Mouse (Mus musculus): ENCODE measurements around the gene Defb45.

GRCm38 (mm10) chr2:152573484-152573883 lies 25.7 kb downstream of the Defb45 start:
- TF ChIP-seq CTCF (conservative IDR thresholded peaks at IDR 0.05; ENCODE audit: low read length) (no peak), POU5F1 (IDR thresholded peaks at IDR 0.05; ENCODE audit: borderline replicate concordance, low read length) (no peak), NANOG (IDR thresholded peaks at IDR 0.05; ENCODE audit: borderline replicate concordance, low read length) (no peak)
